10 mouse cellular contexts compared by ENCODE assay signal in the genomic region with DNA sequence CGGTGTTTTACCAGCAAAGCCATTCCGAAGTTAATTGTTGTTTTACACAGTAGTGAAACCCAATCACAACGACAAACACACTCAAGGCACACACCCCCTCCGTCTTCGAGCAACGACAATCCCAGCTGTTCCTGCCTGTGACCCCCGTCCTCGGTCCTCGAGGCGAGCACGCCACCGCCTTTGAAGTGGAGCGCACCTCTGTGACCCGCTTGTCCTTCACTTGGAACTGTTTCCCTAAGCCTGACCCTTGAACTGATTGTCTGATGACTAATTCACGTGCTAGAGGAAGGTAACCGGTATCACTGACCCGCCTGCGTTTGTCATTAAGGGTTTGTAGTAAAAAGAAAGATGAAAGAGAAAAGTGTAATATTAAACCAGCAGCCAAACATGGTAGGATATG.
A peak's percentile ranks its signal among the peaks of the same experiment; 100 is the strongest.
DNase-seq lines count a peak whose midpoint lies in the region; ATAC-seq and TF ChIP-seq lines count a peak whose summit lies in the region.
"Had no signal": no experiment of that assay in that cellular context is flagged by ENCODE, and none has a peak within 500 bp of the region (broad histone marks: within the 10 kb centered on the region; RNA-seq: fewer than 3 reads in every experiment).

No protein-coding gene starts in this region.

- WGBS in lung, embryonic 15.5 days = 33% methylated on average over 18 of the region's 18 CpGs
- WGBS in embryonic facial prominence, embryonic 10.5 days = 18% methylated on average over 18 of the region's 18 CpGs
- 37% methylated on average over 18 of the region's 18 CpGs for WGBS in intestine, postnatal 0 days
- 49% methylated on average over 18 of the region's 18 CpGs for whole genome bisulfite sequencing in liver, postnatal 0 days (ENCODE audit: insufficient replicate concordance)

- no peaks in the 10 kb centered on the region for H3K27me3 ChIP-seq in lung, embryonic 15.5 days
- H3K27me3 ChIP-seq in embryonic facial prominence, embryonic 10.5 days (replicated peaks; ENCODE audit: low read depth, poor library complexity, severe bottlenecking) = no peaks in the 10 kb centered on the region
- no peaks in the 10 kb centered on the region for H3K27me3 ChIP-seq in intestine, postnatal 0 days (replicated peaks; ENCODE audit: control insufficient read depth, insufficient read depth, low read length)
- H3K27me3 ChIP-seq in liver, postnatal 0 days (ENCODE audit: insufficient read depth, low read length) = no peaks in the 10 kb centered on the region
- H3K27me3 ChIP-seq: heart, embryonic 15.5 days had no signal

- no peak overlapping the region for H3K4me3 ChIP-seq in lung, embryonic 15.5 days
- H3K4me3 ChIP-seq in embryonic facial prominence, embryonic 10.5 days = peak overlapping the region; percentile 16; the same call in 1 of the 2 replicates
- no peak overlapping the region for H3K4me3 ChIP-seq in intestine, postnatal 0 days (ENCODE audit: low read depth, low read length)
- no peak overlapping the region for H3K4me3 ChIP-seq in liver, postnatal 0 days (ENCODE audit: low read depth, low read length)
- H3K4me3 ChIP-seq: heart, embryonic 15.5 days had no signal

- peak overlapping the region; percentile 14 for H3K4me2 ChIP-seq in lung, embryonic 15.5 days
- H3K4me2 ChIP-seq in intestine, postnatal 0 days (replicated peaks; ENCODE audit: low read depth) = peak overlapping the region; percentile 28; the same call in 1 of the 2 replicates
- peak overlapping the region; percentile 13; the same call in 1 of the 2 replicates for H3K4me2 ChIP-seq in liver, postnatal 0 days (ENCODE audit: low read depth, low read length)
- H3K4me2 ChIP-seq: heart, embryonic 15.5 days had no signal

- H3K4me1 ChIP-seq in lung, embryonic 15.5 days = no peaks in the 10 kb centered on the region
- peaks cover 24% of the 10 kb centered on the region for H3K4me1 ChIP-seq in embryonic facial prominence, embryonic 10.5 days
- H3K4me1 ChIP-seq in intestine, postnatal 0 days (replicated peaks; ENCODE audit: control insufficient read depth, insufficient read depth, low read length) = no peaks in the 10 kb centered on the region
- peaks cover 2% of the 10 kb centered on the region; the same call in 1 of the 2 replicates for H3K4me1 ChIP-seq in liver, postnatal 0 days (ENCODE audit: insufficient read depth)
- H3K4me1 ChIP-seq: heart, embryonic 15.5 days had no signal

- no peak overlapping the region for H3K9ac ChIP-seq in lung, embryonic 15.5 days
- H3K9ac ChIP-seq in intestine, postnatal 0 days (ENCODE audit: low read depth, low read length) = no peak overlapping the region
- no peak overlapping the region for H3K9ac ChIP-seq in liver, postnatal 0 days (replicated peaks)
- H3K9ac ChIP-seq: heart, embryonic 15.5 days had no signal

- no peak for TF ChIP-seq CTCF in intestine, postnatal 0 days (IDR thresholded peaks at IDR 0.05; ENCODE audit: low read depth)
- no peak for TF ChIP-seq CTCF in liver, postnatal 0 days (IDR thresholded peaks at IDR 0.05; ENCODE audit: low read depth)

- DNase-seq in lung, postnatal 14 days = no peak
- DNase-seq in embryonic facial prominence, embryonic 10.5 days (ENCODE audit: low spot score) = peak; percentile 50
- DNase-seq in liver, postnatal 0 days = peak; percentile 13
- no peak for DNase-seq in left cerebral cortex, postnatal 4 days
- no peak for DNase-seq in layer of hippocampus, adult 8-10 months (ENCODE audit: low spot score in 2 of 2)
- no peak for DNase-seq in cerebellum, postnatal 36 days

- intact Hi-C loops in left cerebral cortex, postnatal 4 days (cut with DNase I) = no loop called here

- no peak overlapping the region for H3K27ac ChIP-seq in lung, embryonic 15.5 days
- no peak overlapping the region for H3K27ac ChIP-seq in embryonic facial prominence, embryonic 10.5 days (replicated peaks)
- no peak overlapping the region for H3K27ac ChIP-seq in intestine, postnatal 0 days (ENCODE audit: low read depth, low read length)
- no peak overlapping the region for H3K27ac ChIP-seq in liver, postnatal 0 days (ENCODE audit: low read depth)
- H3K27ac ChIP-seq: heart, embryonic 15.5 days had no signal

- H3K9me3 ChIP-seq in lung, embryonic 15.5 days = no peaks in the 10 kb centered on the region
- H3K9me3 ChIP-seq in embryonic facial prominence, embryonic 10.5 days = no peaks in the 10 kb centered on the region
- H3K9me3 ChIP-seq in intestine, postnatal 0 days (ENCODE audit: control insufficient read depth) = no peaks in the 10 kb centered on the region
- no peaks in the 10 kb centered on the region for H3K9me3 ChIP-seq in liver, postnatal 0 days (ENCODE audit: low read length)
- H3K9me3 ChIP-seq: heart, embryonic 15.5 days had no signal

- H3K36me3 ChIP-seq in lung, embryonic 15.5 days = no peaks in the 10 kb centered on the region
- no peaks in the 10 kb centered on the region for H3K36me3 ChIP-seq in embryonic facial prominence, embryonic 10.5 days (replicated peaks)
- H3K36me3 ChIP-seq in intestine, postnatal 0 days (ENCODE audit: control insufficient read depth, insufficient read depth) = no peaks in the 10 kb centered on the region
- no peaks in the 10 kb centered on the region for H3K36me3 ChIP-seq in liver, postnatal 0 days (replicated peaks; ENCODE audit: insufficient read depth, low read length)
- H3K36me3 ChIP-seq: heart, embryonic 15.5 days had no signal

- ATAC-seq in lung, embryonic 15.5 days (ENCODE audit: borderline replicate concordance, extremely low read depth, low FRiP score, low TSS enrichment) = no peak
- no peak for ATAC-seq in intestine, postnatal 0 days
- no peak for ATAC-seq in liver, postnatal 0 days
- ATAC-seq: activated CD4-positive, CD25-positive, alpha-beta regulatory T cell, adult 4 months had no signal

- no peak for TF ChIP-seq EP300 in liver, postnatal 0 days (IDR thresholded peaks at IDR 0.05; ENCODE audit: low read depth)

Comparison
In these comparisons a context has a peak if more than half of its experiments do, and no peak if none do; other contexts are left out.
1. DNase-seq: peak in embryonic facial prominence, embryonic 10.5 days (single experiment) and liver, postnatal 0 days (single experiment); none in lung, postnatal 14 days (single experiment), left cerebral cortex, postnatal 4 days (single experiment), layer of hippocampus, adult 8-10 months (0 of 2) and cerebellum, postnatal 36 days (0 of 2).
2. Peak in every context shown above with its lines, with median percentiles within 50 percentile points of each other: H3K4me2 ChIP-seq.